Mouse (Mus musculus) forebrain, postnatal 0 days (tissue): ENCODE measurements at regions not wholly inside any gene's neighbourhood (a gene's known extent, or its start where the extent isn't known, plus 50 kb on each side); places are given as distances from the start of the nearest gene placed in this dataset.

Experiments
- ATAC-seq: fragments of 200-750 bp; cut with Nextera tagmentation; 2 replicates; pipeline ENCODE4 v1.8.0; 2017; ENCODE audit warnings: mild to moderate bottlenecking, moderate library complexity
- DNase-seq: peaks from one replicate; pipeline ENCODE4 v3.0.0-alpha.2; 2015
- H3K27ac ChIP-seq: fragments of 300-500 bp; sonication (generic); 2 replicates; pipeline ENCODE4 v1.5.1; 2014; ENCODE audit warnings: low read depth, mild to moderate bottlenecking, antibody characterized with exemption, low read length, moderate library complexity, mixed read lengths
- H3K27me3 ChIP-seq: fragments of 300-500 bp; sonication (generic); 2 replicates; pipeline ENCODE4 v1.6.1; 2014; ENCODE audit warnings: mild to moderate bottlenecking, low read length, mixed read lengths; ENCODE audit not compliant: insufficient read depth
- H3K36me3 ChIP-seq: fragments of 300-500 bp; sonication (generic); 2 replicates; pipeline ENCODE4 v1.6.1; 2014; ENCODE audit warnings: mild to moderate bottlenecking, moderate library complexity; ENCODE audit not compliant: insufficient read depth
- H3K4me1 ChIP-seq: fragments of 300-500 bp; sonication (generic); 2 replicates; pipeline ENCODE4 v1.6.1; 2014; ENCODE audit warnings: antibody characterized with exemption; ENCODE audit not compliant: insufficient read depth
- H3K4me2 ChIP-seq: fragments of 300-500 bp; sonication (generic); 2 replicates; pipeline ENCODE4 v1.6.1; 2014; ENCODE audit warnings: low read depth, mild to moderate bottlenecking, moderate library complexity
- H3K4me3 ChIP-seq: fragments of 300-500 bp; sonication (generic); 2 replicates; pipeline ENCODE4 v1.5.1; 2014; ENCODE audit warnings: low read depth, low read length, mixed read lengths
- H3K9ac ChIP-seq: fragments of 300-500 bp; sonication (generic); 2 replicates; pipeline ENCODE4 v1.6.1; 2014; ENCODE audit warnings: mild to moderate bottlenecking
- H3K9me3 ChIP-seq: fragments of 300-500 bp; sonication (generic); 2 replicates; pipeline ENCODE4 v1.6.1; 2016; ENCODE audit warnings: low read length
- CTCF ChIP-seq: sonication (generic); IDR thresholded peaks from 2 replicates; pipeline ENCODE4 v1.5.1; 2016; ENCODE audit warnings: antibody characterized with exemption, control low read depth, low read depth
- WGBS: fragments of 180-500 bp; shearing (Covaris S2); extraction: QIAGEN DNeasy Blood & Tissue Kit; methylation state at CpG from one replicate; pipeline ENCODE4 v1.1.7; 2014; 5-methylcytosine and 5-hydroxymethylcytosine counted together

- no peaks in the 10 kb centered on the region for H3K36me3 ChIP-seq
- no peak overlapping the region for H3K4me3 ChIP-seq
- H3K9me3 ChIP-seq, result no peaks in the 10 kb centered on the region
- no peak for DNase-seq
- no peak overlapping the region for H3K4me2 ChIP-seq
- no peak overlapping the region for H3K9ac ChIP-seq
- WGBS, result 70% methylated on average over 4 of the region's 4 CpGs
- TF ChIP-seq CTCF, result peak; percentile 31
- no peaks in the 10 kb centered on the region for H3K4me1 ChIP-seq
- peak; percentile 29; the same call in 1 of the 2 replicates for ATAC-seq
- no peak overlapping the region for H3K27ac ChIP-seq
- no peaks in the 10 kb centered on the region for H3K27me3 ChIP-seq
These were observed 148.3 kb upstream of the Usp24 start for GRCm38 (mm10) chr4:106167716-106168115.

- no peak for TF ChIP-seq CTCF
- Histone ChIP-seq H3K4me3 (no peak overlapping the region), H3K9me3 (no peaks in the 10 kb centered on the region), H3K27ac (no peak overlapping the region), H3K36me3 (no peaks in the 10 kb centered on the region), H3K9ac (no peak overlapping the region), H3K4me1 (no peaks in the 10 kb centered on the region), H3K4me2 (no peak overlapping the region), H3K27me3 (no peaks in the 10 kb centered on the region)
- no peak for DNase-seq
- 84% methylated on average over 6 of the region's 6 CpGs for WGBS
- no peak for ATAC-seq
These were observed 147.3 kb upstream of the Usp24 start for GRCm38 (mm10) chr4:106168741-106169140.

GRCm38 (mm10) chr4:106169466-106169865 lies 146.5 kb upstream of the Usp24 start:
- no peaks in the 10 kb centered on the region for H3K4me1 ChIP-seq
- no peaks in the 10 kb centered on the region for H3K27me3 ChIP-seq
- no peaks in the 10 kb centered on the region for H3K9me3 ChIP-seq
- WGBS, result 95% methylated on average over 4 of the region's 4 CpGs
- no peak overlapping the region for H3K27ac ChIP-seq
- H3K9ac ChIP-seq, result no peak overlapping the region
- no peak for TF ChIP-seq CTCF
- no peak overlapping the region for H3K4me3 ChIP-seq
- no peak for DNase-seq
- no peak overlapping the region for H3K4me2 ChIP-seq
- no peaks in the 10 kb centered on the region for H3K36me3 ChIP-seq
- ATAC-seq, result no peak

- 87% methylated on average over 8 of the region's 8 CpGs for WGBS
- H3K9ac ChIP-seq, result no peak overlapping the region
These were observed 145.3 kb upstream of the Usp24 start for GRCm38 (mm10) chr4:106170731-106171130.

GRCm38 (mm10) chr4:106175352-106175751 lies 140.7 kb upstream of the Usp24 start:
- Histone ChIP-seq H3K4me1 (no peaks in the 10 kb centered on the region), H3K27ac (no peak overlapping the region), H3K27me3 (no peaks in the 10 kb centered on the region), H3K9ac (no peak overlapping the region), H3K4me3 (no peak overlapping the region), H3K9me3 (no peaks in the 10 kb centered on the region), H3K4me2 (no peak overlapping the region), H3K36me3 (no peaks in the 10 kb centered on the region)
- DNase-seq, result peak; percentile 52
- WGBS, result 56% methylated on average over 5 of the region's 5 CpGs
- TF ChIP-seq CTCF, result no peak
- no peak for ATAC-seq

More at GRCm38 (mm10) chr4:106170731-106171130, 145.3 kb upstream of the Usp24 start:
- H3K4me1 ChIP-seq, result no peaks in the 10 kb centered on the region
- no peak for TF ChIP-seq CTCF
- H3K9me3 ChIP-seq, result no peaks in the 10 kb centered on the region
- no peak overlapping the region for H3K27ac ChIP-seq
- no peak overlapping the region for H3K4me2 ChIP-seq
- H3K4me3 ChIP-seq, result no peak overlapping the region
- H3K36me3 ChIP-seq, result no peaks in the 10 kb centered on the region
- DNase-seq, result no peak
- H3K27me3 ChIP-seq, result no peaks in the 10 kb centered on the region
- no peak for ATAC-seq

- H3K4me2 ChIP-seq, result no peak overlapping the region
- H3K36me3 ChIP-seq, result no peaks in the 10 kb centered on the region
- ATAC-seq (no peak), DNase-seq (no peak)
- H3K4me1 ChIP-seq, result no peaks in the 10 kb centered on the region
- H3K27me3 ChIP-seq, result no peaks in the 10 kb centered on the region
- no peak for TF ChIP-seq CTCF
- WGBS, result 91% methylated on average over 13 of the region's 13 CpGs
- no peak overlapping the region for H3K9ac ChIP-seq
- no peak overlapping the region for H3K4me3 ChIP-seq
- H3K27ac ChIP-seq, result no peak overlapping the region
- H3K9me3 ChIP-seq, result no peaks in the 10 kb centered on the region
These were observed 130.1 kb upstream of the Usp24 start for GRCm38 (mm10) chr4:106185745-106186501.

- WGBS, result 69% methylated on average over 7 of the region's 7 CpGs
- Histone ChIP-seq H3K27ac (no peak overlapping the region), H3K4me2 (no peak overlapping the region), H3K4me1 (no peaks in the 10 kb centered on the region), H3K4me3 (no peak overlapping the region), H3K9me3 (no peaks in the 10 kb centered on the region), H3K9ac (no peak overlapping the region), H3K27me3 (no peaks in the 10 kb centered on the region), H3K36me3 (no peaks in the 10 kb centered on the region)
- DNase-seq, result peak; percentile 40
- no peak for TF ChIP-seq CTCF
- ATAC-seq, result no peak
These were observed 129.3 kb upstream of the Usp24 start for GRCm38 (mm10) chr4:106186684-106187083.
